Mouse (Mus musculus): Measurements from ENCODE around the gene Dnajb3.
A peak's percentile ranks its signal among the peaks of the same experiment; 100 is the strongest.

The Dnajb3 gene

GRCm38 (mm10) chr1:88217144-88217543 is 11.6 kb upstream of the Dnajb3 start:
- DNase-seq (ENCODE audit: inconsistent age in 2 of 2, low spot score in 1 of 2) = peak in 1 of 2 experiments; percentile 41

- DNase-seq (ENCODE audit: inconsistent age in 2 of 2, low spot score in 1 of 2) = no peak
These were observed 11.0 kb upstream of the Dnajb3 start for GRCm38 (mm10) chr1:88216551-88216950.

- DNase-seq (ENCODE audit: inconsistent age in 2 of 2, low spot score in 1 of 2) = peak in 1 of 2 experiments; percentile 34
These were observed 10.1 kb upstream of the Dnajb3 start for GRCm38 (mm10) chr1:88215466-88216380.

GRCm38 (mm10) chr1:88214462-88214952 is 8.9 kb upstream of the Dnajb3 start:
- peak in 1 of 2 experiments; percentile 42 for DNase-seq (ENCODE audit: inconsistent age in 2 of 2, low spot score in 1 of 2)

GRCm38 (mm10) chr1:88213766-88214461 is 8.3 kb upstream of the Dnajb3 start:
- DNase-seq (ENCODE audit: inconsistent age in 2 of 2, low spot score in 1 of 2) = peak in 1 of 2 experiments; percentile 69

GRCm38 (mm10) chr1:88213061-88213460 is 7.5 kb upstream of the Dnajb3 start:
- DNase-seq (ENCODE audit: inconsistent age in 2 of 2, low spot score in 1 of 2) = peak in 1 of 2 experiments; percentile 29

GRCm38 (mm10) chr1:88212341-88213045 is 6.9 kb upstream of the Dnajb3 start:
- DNase-seq (ENCODE audit: inconsistent age in 2 of 2, low spot score in 1 of 2) = peak in 1 of 2 experiments; percentile 45

- no peak for DNase-seq (ENCODE audit: inconsistent age in 2 of 2, low spot score in 1 of 2)
These were observed 6.2 kb upstream of the Dnajb3 start, which contains the start of gene Ugt1a1 for GRCm38 (mm10) chr1:88211812-88212211. Gene Ugt1a1, plus strand, starts transcription at chr1:88211959.

GRCm38 (mm10) chr1:88206843-88207479 is 1.4 kb upstream of the Dnajb3 start:
- no peak for DNase-seq (ENCODE audit: inconsistent age in 2 of 2, low spot score in 1 of 2)

- no peak for DNase-seq (ENCODE audit: inconsistent age in 2 of 2, low spot score in 1 of 2)
These were observed 5.1 kb downstream of the Dnajb3 start, which contains the start of gene Ugt1a2 for GRCm38 (mm10) chr1:88200456-88200855. Gene Ugt1a2, plus strand, starts transcription at chr1:88200601.

- DNase-seq (ENCODE audit: inconsistent age in 2 of 2, low spot score in 1 of 2) = no peak
These were observed 5.6 kb downstream of the Dnajb3 start for GRCm38 (mm10) chr1:88199996-88200395.

- no peak for DNase-seq (ENCODE audit: inconsistent age in 2 of 2, low spot score in 1 of 2)
These were observed 8.1 kb downstream of the Dnajb3 start for GRCm38 (mm10) chr1:88197443-88197842.

GRCm38 (mm10) chr1:88195687-88196086 is 9.9 kb downstream of the Dnajb3 start:
- peak in 1 of 2 experiments; percentile 65 for DNase-seq (ENCODE audit: inconsistent age in 2 of 2, low spot score in 1 of 2)

- DNase-seq (ENCODE audit: inconsistent age in 2 of 2, low spot score in 1 of 2) = no peak
These were observed 13.4 kb downstream of the Dnajb3 start for GRCm38 (mm10) chr1:88192136-88192535.

GRCm38 (mm10) chr1:88186325-88186935 is 19.2 kb downstream of the Dnajb3 start:
- no peak for DNase-seq (ENCODE audit: inconsistent age in 2 of 2, low spot score in 1 of 2)

- DNase-seq (ENCODE audit: inconsistent age in 2 of 2, low spot score in 1 of 2) = no peak
These were observed 25.9 kb downstream of the Dnajb3 start for GRCm38 (mm10) chr1:88179657-88180056.

GRCm38 (mm10) chr1:88172190-88172589 is 33.4 kb downstream of the Dnajb3 start:
- DNase-seq (ENCODE audit: inconsistent age in 2 of 2, low spot score in 1 of 2) = peak in 1 of 2 experiments; percentile 32

- no peak for DNase-seq (ENCODE audit: inconsistent age in 2 of 2, low spot score in 1 of 2)
These were observed 39.9 kb downstream of the Dnajb3 start, which contains the start of gene Ugt1a5 for GRCm38 (mm10) chr1:88165711-88166110. Gene Ugt1a5, plus strand, starts transcription at chr1:88166012.

- peak in 1 of 2 experiments; percentile 34 for DNase-seq (ENCODE audit: inconsistent age in 2 of 2, low spot score in 1 of 2)
These were observed 47.2 kb downstream of the Dnajb3 start for GRCm38 (mm10) chr1:88158430-88158829.

Data from adrenal gland, adult (tissue).